Mouse (Mus musculus): Measurements from ENCODE around the gene Gm26992.

DNA sequence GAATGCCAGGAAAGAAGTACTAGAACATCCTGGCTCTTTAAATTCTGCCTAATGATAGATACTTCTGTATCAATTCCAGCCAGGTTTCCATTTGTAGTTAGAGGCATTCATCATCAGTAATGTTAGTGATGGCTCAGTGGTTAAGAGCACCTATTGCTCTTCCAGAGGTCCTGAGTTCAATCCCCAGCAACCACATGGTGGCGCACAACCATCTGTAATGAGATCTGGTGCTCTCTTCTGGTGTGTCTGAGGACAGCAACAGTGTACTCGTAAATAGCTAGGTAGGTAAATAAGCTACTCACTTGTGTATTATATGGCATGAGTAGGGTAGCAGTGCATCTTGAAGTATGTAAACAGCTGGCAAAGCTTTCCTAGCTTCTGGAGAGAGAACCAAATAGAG lies 47.2 kb downstream of the Gm26992 start:
- TF ChIP-seq CTCF (IDR thresholded peaks at IDR 0.05; ENCODE audit: borderline replicate concordance, insufficient read depth, low read length) (no peak), POLR2A (IDR thresholded peaks at IDR 0.05; ENCODE audit: low read depth, low read length) (no peak)

Measured in embryonic fibroblast, embryonic 13.5 days (primary cell).